Mouse (Mus musculus) liver, embryonic 14.5 days (tissue): Measurements from ENCODE around the gene Lyg2. TPM values are rescaled to one million over a fixed set of nuclear protein-coding genes. Genes with fewer than 3 reads are reported as not detected.

Experiments used
- ATAC-seq: fragments of 200-750 bp; cut with Nextera tagmentation; 2 replicates; pipeline ENCODE4 v1.8.0; 2017; ENCODE audit warnings: moderate number of reproducible peaks, mild to moderate bottlenecking, moderate library complexity; ENCODE audit not compliant: insufficient read depth
- DNase-seq, 3 experiments: peaks; one replicate each; pipeline ENCODE4 v3.0.0-alpha.2; 2012 to 2013; ENCODE audit warnings: low read depth in 3 of 3, low spot score in 3 of 3
- H3K27ac ChIP-seq: fragments of 300-500 bp; sonication (generic); 2 replicates; pipeline ENCODE4 v1.5.1; 2014; ENCODE audit warnings: moderate library complexity, mild to moderate bottlenecking, control low read depth, inconsistent platforms
- H3K27me3 ChIP-seq: fragments of 300-500 bp; sonication (generic); 2 replicates; pipeline ENCODE4 v1.6.1; 2014; ENCODE audit warnings: mild to moderate bottlenecking, low read length, moderate library complexity; ENCODE audit not compliant: control insufficient read depth, insufficient read depth
- H3K36me3 ChIP-seq: fragments of 300-500 bp; sonication (generic); replicated peaks from 2 replicates; pipeline ENCODE4 v1.6.1; 2014; ENCODE audit warnings: low read depth; ENCODE audit not compliant: control insufficient read depth, insufficient read depth
- H3K4me1 ChIP-seq, 2 experiments: fragments of 200-500 bp in 1 of 2; fragments of 300-500 bp in 1 of 2; sonication (generic) in 1 of 2; replicated peaks; 2 replicates each; pipeline ENCODE4 v1.6.1; 2012 to 2014; ENCODE audit warnings: antibody characterized with exemption in 1 of 2, inconsistent platforms in 1 of 2, low read length in 1 of 2; ENCODE audit not compliant: control insufficient read depth in 2 of 2, insufficient read depth in 2 of 2
- H3K4me2 ChIP-seq: fragments of 300-500 bp; sonication (generic); 2 replicates; pipeline ENCODE4 v1.6.1; 2014; ENCODE audit warnings: low read depth, mild to moderate bottlenecking, control low read depth, moderate library complexity
- H3K4me3 ChIP-seq, 2 experiments: fragments of 200-500 bp in 1 of 2; fragments of 300-500 bp in 1 of 2; sonication (generic) in 1 of 2; 2 replicates each; pipeline ENCODE4 v1.5.1; 2012 to 2014; ENCODE audit warnings: low read depth in 2 of 2, low read length in 2 of 2, mild to moderate bottlenecking in 2 of 2, control low read depth in 1 of 2, inconsistent platforms in 1 of 2, moderate library complexity in 1 of 2; ENCODE audit not compliant: insufficient read depth in 1 of 2
- H3K9ac ChIP-seq: fragments of 300-500 bp; sonication (generic); replicated peaks from 2 replicates; pipeline ENCODE4 v1.6.1; 2014; ENCODE audit warnings: mild to moderate bottlenecking, control low read depth, moderate library complexity
- H3K9me3 ChIP-seq: fragments of 300-500 bp; sonication (generic); 2 replicates; pipeline ENCODE4 v1.6.1; 2016; ENCODE audit warnings: low read length, mixed read lengths; ENCODE audit not compliant: control insufficient read depth
- CTCF ChIP-seq: IDR thresholded peaks from 2 replicates; pipeline ENCODE4 v1.5.1; 2016; ENCODE audit warnings: antibody characterized with exemption, low read depth, control low read depth
- EP300 ChIP-seq: IDR thresholded peaks from 2 replicates; pipeline ENCODE4 v1.6.1; 2016; ENCODE audit warnings: antibody characterized with exemption, low read depth
- WGBS: fragments of 180-500 bp; shearing (Covaris S2); extraction: QIAGEN DNeasy Blood & Tissue Kit; methylation state at CpG from one replicate; pipeline ENCODE4 v1.1.7; 2014; ENCODE audit not compliant: insufficient replicate concordance; 5-methylcytosine and 5-hydroxymethylcytosine counted together
- polyA plus RNA-seq, 2 experiments: library from polyadenylated mRNA; depleted of rRNA in 1 of 2; stranded (reverse) in 1 of 2; unstranded in 1 of 2; fragments of >200 nt; fragmentation: Nextera tagmentation in 1 of 2; extraction: Ambion mirVana in 1 of 2; gene quantifications; 2 replicates each; pipeline versions ENCODE4 v1.2.1 to v1.2.3; 2012 to 2014

The Lyg2 gene
- polyA plus RNA-seq, 2 experiments, result 0.01 TPM; not detected in 1

GRCm38 (mm10) chr1:37925971-37926370 is 9.7 kb upstream of the Lyg2 start:
- Histone ChIP-seq H3K9ac (no peak overlapping the region), H3K9me3 (no peaks in the 10 kb centered on the region), H3K36me3 (no peaks in the 10 kb centered on the region), H3K4me2 (no peak overlapping the region), H3K27ac (no peak overlapping the region), H3K4me3 (no peak overlapping the region), H3K27me3 (no peaks in the 10 kb centered on the region), H3K4me1 (no peaks in the 10 kb centered on the region)
- TF ChIP-seq CTCF, result no peak
- no peak for TF ChIP-seq EP300
- no peak for DNase-seq
- 57% methylated on average over 8 of the region's 8 CpGs for WGBS
- ATAC-seq, result no peak

GRCm38 (mm10) chr1:37922536-37922935 is 6.2 kb upstream of the Lyg2 start:
- ATAC-seq, result no peak

GRCm38 (mm10) chr1:37918096-37918495 is 1.8 kb upstream of the Lyg2 start:
- H3K4me1 ChIP-seq, result no peaks in the 10 kb centered on the region
- H3K36me3 ChIP-seq, result no peaks in the 10 kb centered on the region
- H3K27ac ChIP-seq, result no peak overlapping the region
- H3K9ac ChIP-seq, result no peak overlapping the region
- H3K27me3 ChIP-seq, result no peaks in the 10 kb centered on the region
- ATAC-seq, result no peak
- H3K4me3 ChIP-seq, result no peak overlapping the region
- H3K9me3 ChIP-seq, result no peaks in the 10 kb centered on the region
- no peak overlapping the region for H3K4me2 ChIP-seq
- WGBS, result 49% methylated on average over 6 of the region's 6 CpGs
- DNase-seq, result no peak
- TF ChIP-seq CTCF (no peak), EP300 (no peak)

More at GRCm38 (mm10) chr1:37922536-37922935, 6.2 kb upstream of the Lyg2 start:
- Histone ChIP-seq H3K27me3 (no peaks in the 10 kb centered on the region), H3K27ac (no peak overlapping the region), H3K36me3 (no peaks in the 10 kb centered on the region), H3K9ac (no peak overlapping the region), H3K4me3 (no peak overlapping the region), H3K4me1 (no peaks in the 10 kb centered on the region), H3K9me3 (no peaks in the 10 kb centered on the region), H3K4me2 (no peak overlapping the region)
- WGBS, result 45% methylated on average over 8 of the region's 8 CpGs
- no peak for DNase-seq
- TF ChIP-seq EP300, result no peak
- TF ChIP-seq CTCF, result no peak

- Histone ChIP-seq H3K36me3 (no peaks in the 10 kb centered on the region), H3K27ac (no peak overlapping the region), H3K27me3 (no peaks in the 10 kb centered on the region), H3K9ac (no peak overlapping the region), H3K4me2 (no peak overlapping the region), H3K9me3 (no peaks in the 10 kb centered on the region), H3K4me3 (no peak overlapping the region), H3K4me1 (no peaks in the 10 kb centered on the region)
- DNase-seq (no peak), ATAC-seq (no peak)
- WGBS, result 64% methylated on average over 13 of the region's 13 CpGs
- no peak for TF ChIP-seq EP300
- no peak for TF ChIP-seq CTCF
Measured at GRCm38 (mm10) chr1:37917666-37918065, 1.4 kb upstream of the Lyg2 start.

- H3K9ac ChIP-seq, result no peak overlapping the region
- H3K4me3 ChIP-seq, result no peak overlapping the region
- TF ChIP-seq EP300 (no peak), CTCF (no peak)
- 74% methylated on average over 2 of the region's 2 CpGs for WGBS
- no peak for DNase-seq
- ATAC-seq, result no peak
- H3K4me2 ChIP-seq, result no peak overlapping the region
- no peaks in the 10 kb centered on the region for H3K4me1 ChIP-seq
- H3K27me3 ChIP-seq, result no peaks in the 10 kb centered on the region
- H3K27ac ChIP-seq, result no peak overlapping the region
- H3K36me3 ChIP-seq, result no peaks in the 10 kb centered on the region
- H3K9me3 ChIP-seq, result no peaks in the 10 kb centered on the region
Measured at GRCm38 (mm10) chr1:37912751-37913150, 3.5 kb downstream of the Lyg2 start.
